Mouse (Mus musculus) retina, adult 2 months (tissue): ENCODE measurements around the gene Stn1.
A peak's percentile ranks its signal among the peaks of the same experiment; 100 is the strongest.

Experiments used
- DNase-seq: peaks from one replicate; pipeline ENCODE4 v3.0.0-alpha.2; 2012; ENCODE audit warnings: low read depth, low spot score

The Stn1 gene

GRCm38 (mm10) chr19:47542441-47542840, 5.1 kb upstream of the Stn1 start:
- no peak for DNase-seq

- DNase-seq, result no peak
These were observed 1.5 kb upstream of the Stn1 start for GRCm38 (mm10) chr19:47538801-47539200.

GRCm38 (mm10) chr19:47537879-47538278, 572 bp upstream of the Stn1 start:
- no peak for DNase-seq

- DNase-seq, result peak; percentile 80
These were observed 597 bp downstream of the Stn1 start for GRCm38 (mm10) chr19:47536521-47537299.

- DNase-seq, result no peak
These were observed 3.2 kb downstream of the Stn1 start for GRCm38 (mm10) chr19:47534131-47534530.

- DNase-seq, result no peak
These were observed 4.9 kb downstream of the Stn1 start for GRCm38 (mm10) chr19:47532449-47532848.

GRCm38 (mm10) chr19:47531309-47531708, 6.0 kb downstream of the Stn1 start:
- no peak for DNase-seq

- no peak for DNase-seq
These were observed 10.9 kb downstream of the Stn1 start for GRCm38 (mm10) chr19:47526239-47526986.

GRCm38 (mm10) chr19:47524905-47525304, 12.4 kb downstream of the Stn1 start:
- DNase-seq, result no peak

- no peak for DNase-seq
These were observed 15.9 kb downstream of the Stn1 start for GRCm38 (mm10) chr19:47521403-47521802.

- no peak for DNase-seq
These were observed 18.0 kb downstream of the Stn1 start for GRCm38 (mm10) chr19:47519163-47519893.

GRCm38 (mm10) chr19:47518475-47519162, 18.7 kb downstream of the Stn1 start:
- no peak for DNase-seq

- no peak for DNase-seq
These were observed 19.7 kb downstream of the Stn1 start for GRCm38 (mm10) chr19:47517570-47517969.

GRCm38 (mm10) chr19:47516879-47517278, 20.4 kb downstream of the Stn1 start:
- DNase-seq, result no peak

- no peak for DNase-seq
These were observed 22.2 kb downstream of the Stn1 start for GRCm38 (mm10) chr19:47515091-47515490.

- no peak for DNase-seq
These were observed 23.7 kb downstream of the Stn1 start for GRCm38 (mm10) chr19:47513618-47513897.

- DNase-seq, result no peak
These were observed 24.3 kb downstream of the Stn1 start for GRCm38 (mm10) chr19:47512794-47513617.

- DNase-seq, result no peak
These were observed 25.3 kb downstream of the Stn1 start for GRCm38 (mm10) chr19:47511958-47512357.

GRCm38 (mm10) chr19:47511294-47511675, 26.0 kb downstream of the Stn1 start:
- DNase-seq, result no peak

GRCm38 (mm10) chr19:47510473-47511293, 26.6 kb downstream of the Stn1 start:
- DNase-seq, result no peak
